21 mouse cellular contexts compared by ENCODE assay signal in the genomic region with DNA sequence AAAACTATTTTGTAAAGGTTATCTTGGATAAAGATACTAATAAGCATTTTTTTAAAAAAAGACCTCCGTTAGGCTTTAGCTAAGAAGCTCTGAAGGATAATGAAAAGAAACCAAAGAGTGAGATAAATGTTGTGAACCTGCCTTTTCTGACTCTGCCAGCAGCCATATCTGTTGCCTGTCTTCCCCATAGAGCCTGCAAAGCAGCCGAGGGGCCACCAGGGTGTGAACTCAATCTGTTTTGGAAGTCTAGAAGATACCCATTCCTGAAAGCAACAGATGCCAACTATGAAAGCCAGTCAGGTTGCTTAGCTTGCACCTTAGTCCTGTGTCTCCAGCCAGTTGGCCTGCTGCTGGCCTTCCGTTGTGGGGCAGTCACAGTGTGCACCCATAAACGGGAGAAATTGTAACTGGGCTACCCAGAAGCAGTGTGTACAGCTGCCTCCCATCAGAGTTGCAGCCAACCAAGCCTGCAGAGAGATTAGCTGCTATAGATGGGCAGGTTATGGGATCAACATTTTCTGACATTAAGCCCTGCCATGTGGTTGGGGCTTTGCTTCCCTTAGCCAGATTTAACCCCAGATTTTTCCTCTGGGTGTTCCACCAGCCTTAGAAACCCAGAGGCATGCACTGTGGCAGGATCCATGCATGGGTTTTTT.
DNase-seq lines count a peak whose midpoint lies in the region; ATAC-seq lines count a peak whose summit lies in the region.
"Had no signal": no experiment of that assay in that cellular context is flagged by ENCODE, and none has a peak within 500 bp of the region (broad histone marks: within the 10 kb centered on the region; RNA-seq: fewer than 3 reads in every experiment).

No protein-coding gene starts in this region.

- no peaks in the 10 kb centered on the region for H3K9me3 ChIP-seq in limb, embryonic 13.5 days
- H3K9me3 ChIP-seq in limb, embryonic 10.5 days (replicated peaks) = no peaks in the 10 kb centered on the region
- no peaks in the 10 kb centered on the region for H3K9me3 ChIP-seq in lung, embryonic 16.5 days (ENCODE audit: control insufficient read depth, low read length)
- H3K9me3 ChIP-seq in liver, embryonic 11.5 days (ENCODE audit: control insufficient read depth, low read length) = no peaks in the 10 kb centered on the region
- H3K9me3 ChIP-seq: embryonic facial prominence, embryonic 15.5 days; forebrain, embryonic 15.5 days; heart, embryonic 10.5 days; heart, embryonic 15.5 days; hindbrain, embryonic 15.5 days had no signal

- no peak for DNase-seq in limb, embryonic 10.5 days (ENCODE audit: low spot score)
- peak; percentile 38 for DNase-seq in lung, postnatal 25 days (ENCODE audit: low spot score)
- DNase-seq in urinary bladder, adult 2 months (ENCODE audit: low spot score) = no peak
- no peak for DNase-seq in T-cell, adult 2 months (ENCODE audit: low spot score)
- no peak for DNase-seq in liver, embryonic 11.5 days (ENCODE audit: low spot score)
- DNase-seq: adrenal gland, adult 2 months; adrenal gland, postnatal 25 days; cerebellum, adult 2 months; cerebellum, postnatal 10 days; embryo, embryonic 11 days; gastrocnemius, postnatal 36 days; heart, adult 18-20 months; heart, postnatal 14 days had no signal

- H3K4me2 ChIP-seq in limb, embryonic 13.5 days (replicated peaks) = no peak overlapping the region
- no peak overlapping the region for H3K4me2 ChIP-seq in lung, embryonic 16.5 days (ENCODE audit: low read depth, low read length)
- H3K4me2 ChIP-seq in liver, embryonic 11.5 days = no peak overlapping the region
- H3K4me2 ChIP-seq: embryonic facial prominence, embryonic 15.5 days; forebrain, embryonic 15.5 days; heart, embryonic 15.5 days; hindbrain, embryonic 15.5 days had no signal

- H3K27ac ChIP-seq in limb, embryonic 13.5 days = no peak overlapping the region
- H3K27ac ChIP-seq in limb, embryonic 10.5 days = no peak overlapping the region
- no peak overlapping the region for H3K27ac ChIP-seq in lung, embryonic 16.5 days (ENCODE audit: low read length)
- H3K27ac ChIP-seq in liver, embryonic 11.5 days (ENCODE audit: low read depth, low read length) = no peak overlapping the region
- H3K27ac ChIP-seq: embryonic facial prominence, embryonic 15.5 days; forebrain, embryonic 15.5 days; heart, embryonic 10.5 days; heart, embryonic 15.5 days; hindbrain, embryonic 10.5 days; hindbrain, embryonic 15.5 days had no signal

- ATAC-seq in limb, embryonic 13.5 days (ENCODE audit: low FRiP score, low read depth) = peak; percentile 28; the same call in 1 of the 2 replicates
- peak; percentile 90 for ATAC-seq in lung, embryonic 16.5 days (ENCODE audit: low read depth)
- ATAC-seq in liver, embryonic 11.5 days (replicated peaks; ENCODE audit: low FRiP score) = no peak
- ATAC-seq: forebrain, embryonic 15.5 days had no signal

- H3K27me3 ChIP-seq in limb, embryonic 13.5 days = no peaks in the 10 kb centered on the region
- no peaks in the 10 kb centered on the region for H3K27me3 ChIP-seq in limb, embryonic 10.5 days (ENCODE audit: low read depth, poor library complexity, severe bottlenecking)
- H3K27me3 ChIP-seq in lung, embryonic 16.5 days (ENCODE audit: control insufficient read depth, insufficient read depth, low read depth, low read length) = no peaks in the 10 kb centered on the region
- no peaks in the 10 kb centered on the region for H3K27me3 ChIP-seq in liver, embryonic 11.5 days (replicated peaks; ENCODE audit: control insufficient read depth, insufficient read depth, low read length)
- H3K27me3 ChIP-seq: embryonic facial prominence, embryonic 15.5 days; forebrain, embryonic 15.5 days; heart, embryonic 15.5 days; hindbrain, embryonic 15.5 days had no signal

- no peaks in the 10 kb centered on the region for H3K36me3 ChIP-seq in limb, embryonic 13.5 days
- no peaks in the 10 kb centered on the region for H3K36me3 ChIP-seq in limb, embryonic 10.5 days
- H3K36me3 ChIP-seq in lung, embryonic 16.5 days (ENCODE audit: control insufficient read depth, insufficient read depth, low read length) = no peaks in the 10 kb centered on the region
- no peaks in the 10 kb centered on the region for H3K36me3 ChIP-seq in liver, embryonic 11.5 days (ENCODE audit: control insufficient read depth, insufficient read depth, low read length)
- H3K36me3 ChIP-seq: embryonic facial prominence, embryonic 15.5 days; forebrain, embryonic 15.5 days; heart, embryonic 10.5 days; heart, embryonic 15.5 days; hindbrain, embryonic 10.5 days; hindbrain, embryonic 15.5 days had no signal

- H3K4me3 ChIP-seq in limb, embryonic 13.5 days = no peak overlapping the region
- no peak overlapping the region for H3K4me3 ChIP-seq in limb, embryonic 10.5 days
- no peak overlapping the region for H3K4me3 ChIP-seq in lung, embryonic 16.5 days (ENCODE audit: low read length)
- H3K4me3 ChIP-seq in liver, embryonic 11.5 days (ENCODE audit: low read depth, low read length) = no peak overlapping the region
- H3K4me3 ChIP-seq: embryonic facial prominence, embryonic 15.5 days; forebrain, embryonic 15.5 days; heart, embryonic 10.5 days; heart, embryonic 15.5 days; hindbrain, embryonic 10.5 days; hindbrain, embryonic 15.5 days had no signal

- H3K9ac ChIP-seq in limb, embryonic 13.5 days = no peak overlapping the region
- H3K9ac ChIP-seq in lung, embryonic 16.5 days (ENCODE audit: low read length) = no peak overlapping the region
- H3K9ac ChIP-seq in liver, embryonic 11.5 days (ENCODE audit: low read depth, low read length) = no peak overlapping the region
- H3K9ac ChIP-seq: embryonic facial prominence, embryonic 15.5 days; forebrain, embryonic 15.5 days; heart, embryonic 15.5 days; hindbrain, embryonic 15.5 days had no signal

- 53% methylated on average over 4 of the region's 4 CpGs for WGBS in limb, embryonic 13.5 days
- WGBS in limb, embryonic 10.5 days = 74% methylated on average over 4 of the region's 4 CpGs
- 50% methylated on average over 4 of the region's 4 CpGs for whole genome bisulfite sequencing in lung, embryonic 16.5 days
- 66% methylated on average over 4 of the region's 4 CpGs for WGBS in liver, embryonic 11.5 days

- H3K4me1 ChIP-seq in limb, embryonic 13.5 days = 0 out of 2 replicates have a peak, but pooled peaks cover 4% of the 10 kb centered on the region
- no peaks in the 10 kb centered on the region for H3K4me1 ChIP-seq in limb, embryonic 10.5 days
- no peaks in the 10 kb centered on the region for H3K4me1 ChIP-seq in lung, embryonic 16.5 days (replicated peaks; ENCODE audit: control insufficient read depth, insufficient read depth, low read length)
- H3K4me1 ChIP-seq in liver, embryonic 11.5 days (replicated peaks; ENCODE audit: control insufficient read depth, insufficient read depth, low read length) = no peaks in the 10 kb centered on the region
- H3K4me1 ChIP-seq: embryonic facial prominence, embryonic 15.5 days; forebrain, embryonic 15.5 days; heart, embryonic 10.5 days; heart, embryonic 15.5 days; hindbrain, embryonic 10.5 days; hindbrain, embryonic 15.5 days had no signal
